Mouse (Mus musculus) forebrain, postnatal 0 days (tissue): ENCODE measurements around the gene Vps45. TPM values are rescaled to one million over a fixed set of nuclear protein-coding genes. Genes with fewer than 3 reads are reported as not detected.

Experiments used
- ATAC-seq: fragments of 200-750 bp; cut with Nextera tagmentation; 2 replicates; pipeline ENCODE4 v1.8.0; 2017; ENCODE audit warnings: mild to moderate bottlenecking, moderate library complexity
- DNase-seq: peaks from one replicate; pipeline ENCODE4 v3.0.0-alpha.2; 2015
- H3K27ac ChIP-seq: fragments of 300-500 bp; sonication (generic); 2 replicates; pipeline ENCODE4 v1.5.1; 2014; ENCODE audit warnings: low read depth, mild to moderate bottlenecking, antibody characterized with exemption, low read length, moderate library complexity, mixed read lengths
- H3K27me3 ChIP-seq: fragments of 300-500 bp; sonication (generic); 2 replicates; pipeline ENCODE4 v1.6.1; 2014; ENCODE audit warnings: mild to moderate bottlenecking, low read length, mixed read lengths; ENCODE audit not compliant: insufficient read depth
- H3K36me3 ChIP-seq: fragments of 300-500 bp; sonication (generic); 2 replicates; pipeline ENCODE4 v1.6.1; 2014; ENCODE audit warnings: mild to moderate bottlenecking, moderate library complexity; ENCODE audit not compliant: insufficient read depth
- H3K4me1 ChIP-seq: fragments of 300-500 bp; sonication (generic); 2 replicates; pipeline ENCODE4 v1.6.1; 2014; ENCODE audit warnings: antibody characterized with exemption; ENCODE audit not compliant: insufficient read depth
- H3K4me2 ChIP-seq: fragments of 300-500 bp; sonication (generic); 2 replicates; pipeline ENCODE4 v1.6.1; 2014; ENCODE audit warnings: low read depth, mild to moderate bottlenecking, moderate library complexity
- H3K4me3 ChIP-seq: fragments of 300-500 bp; sonication (generic); 2 replicates; pipeline ENCODE4 v1.5.1; 2014; ENCODE audit warnings: low read depth, low read length, mixed read lengths
- H3K9ac ChIP-seq: fragments of 300-500 bp; sonication (generic); 2 replicates; pipeline ENCODE4 v1.6.1; 2014; ENCODE audit warnings: mild to moderate bottlenecking
- H3K9me3 ChIP-seq: fragments of 300-500 bp; sonication (generic); 2 replicates; pipeline ENCODE4 v1.6.1; 2016; ENCODE audit warnings: low read length
- CTCF ChIP-seq: sonication (generic); IDR thresholded peaks from 2 replicates; pipeline ENCODE4 v1.5.1; 2016; ENCODE audit warnings: antibody characterized with exemption, control low read depth, low read depth
- WGBS: fragments of 180-500 bp; shearing (Covaris S2); extraction: QIAGEN DNeasy Blood & Tissue Kit; methylation state at CpG from one replicate; pipeline ENCODE4 v1.1.7; 2014; 5-methylcytosine and 5-hydroxymethylcytosine counted together
- polyA plus RNA-seq: library from polyadenylated mRNA; unstranded; fragments of >200 nt; fragmentation: Nextera tagmentation; extraction: Ambion mirVana; gene quantifications from 2 replicates; pipeline ENCODE4 v1.2.1, GENCODE M21; 2015
- total RNA-seq: library from RNA; depleted of rRNA; stranded (reverse); fragments of >200 nt; gene quantifications from 2 replicates; pipeline ENCODE4 v1.2.3, GENCODE M21; 2014

Gene Vps45
- total and polyA plus RNA-seq, 2 experiments from 2014 or later = 60.5 to 65.1 TPM

GRCm38 (mm10) chr3:96065754-96066375 lies 7.6 kb upstream of the Vps45 start:
- WGBS = 41% methylated on average over 20 of the region's 20 CpGs
- Histone ChIP-seq H3K36me3 (no peaks in the 10 kb centered on the region), H3K27me3 (no peaks in the 10 kb centered on the region), H3K4me3 (0 out of 2 replicates have a peak overlapping the region, but pooled peaks have one; percentile 8), H3K27ac (no peak overlapping the region), H3K9ac (no peak overlapping the region), H3K4me1 (no peaks in the 10 kb centered on the region), H3K9me3 (no peaks in the 10 kb centered on the region), H3K4me2 (peak overlapping the region; percentile 27)
- DNase-seq (peak; percentile 83), ATAC-seq (peak; percentile 72)
- peak; percentile 63 for TF ChIP-seq CTCF

DNA sequence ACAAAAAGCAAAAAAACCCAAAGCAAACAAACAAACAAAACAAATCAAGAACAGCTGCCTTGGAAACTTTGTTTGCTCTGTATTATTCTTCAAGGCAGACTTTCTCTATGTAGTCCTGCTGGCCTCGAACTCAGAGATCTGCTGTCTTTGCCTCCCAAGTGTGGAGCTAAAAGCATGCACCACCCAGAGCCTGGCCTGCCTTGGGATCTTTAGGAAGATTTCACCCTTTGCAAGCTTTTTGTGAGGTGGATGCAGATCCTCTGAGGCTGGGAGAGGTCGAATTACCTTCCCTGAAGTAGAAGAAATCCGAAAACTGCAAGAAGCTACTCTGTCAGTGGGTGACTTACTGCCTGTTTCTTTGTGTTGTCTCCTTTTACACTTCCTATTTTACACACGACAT lies 6.9 kb upstream of the Vps45 start:
- 47% methylated on average over 4 of the region's 4 CpGs for WGBS
- no peaks in the 10 kb centered on the region for H3K4me1 ChIP-seq
- no peak overlapping the region for H3K4me2 ChIP-seq
- H3K9ac ChIP-seq = no peak overlapping the region
- H3K27me3 ChIP-seq = no peaks in the 10 kb centered on the region
- H3K27ac ChIP-seq = no peak overlapping the region
- TF ChIP-seq CTCF = no peak
- H3K4me3 ChIP-seq = no peak overlapping the region
- H3K36me3 ChIP-seq = no peaks in the 10 kb centered on the region
- H3K9me3 ChIP-seq = no peaks in the 10 kb centered on the region
- DNase-seq (no peak), ATAC-seq (no peak)

- no peak for ATAC-seq
- 86% methylated on average over 3 of the region's 3 CpGs for WGBS
- H3K36me3 ChIP-seq = no peaks in the 10 kb centered on the region
These were observed 6.0 kb upstream of the Vps45 start for GRCm38 (mm10) chr3:96064217-96064616.

DNA sequence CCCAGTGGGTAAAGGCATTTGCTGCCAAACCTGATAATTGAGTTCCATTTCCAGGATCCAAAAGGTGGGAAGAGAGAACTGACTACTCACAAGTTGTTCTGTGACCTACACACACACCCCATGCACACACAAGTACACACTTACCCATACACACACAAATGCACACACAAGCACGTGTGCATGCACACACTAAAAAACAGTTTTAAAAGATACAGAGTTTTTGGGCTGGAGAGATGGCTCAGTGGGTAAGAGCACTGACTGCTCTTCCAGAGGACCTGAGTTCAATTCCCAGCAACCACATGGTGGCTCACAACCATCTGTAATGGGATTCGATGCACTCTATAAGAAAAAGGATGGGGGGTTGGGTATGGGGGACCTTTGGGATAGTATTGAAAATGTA lies 5.0 kb upstream of the Vps45 start:
- DNase-seq (no peak), ATAC-seq (no peak)
- H3K9ac ChIP-seq = no peak overlapping the region
- WGBS = 73% methylated on average over 2 of the region's 2 CpGs
- no peaks in the 10 kb centered on the region for H3K9me3 ChIP-seq
- H3K4me3 ChIP-seq = no peak overlapping the region
- H3K4me2 ChIP-seq = no peak overlapping the region
- no peaks in the 10 kb centered on the region for H3K27me3 ChIP-seq
- H3K36me3 ChIP-seq = no peaks in the 10 kb centered on the region
- TF ChIP-seq CTCF = no peak
- H3K4me1 ChIP-seq = no peaks in the 10 kb centered on the region
- H3K27ac ChIP-seq = no peak overlapping the region

More at GRCm38 (mm10) chr3:96064217-96064616, 6.0 kb upstream of the Vps45 start:
- no peak for DNase-seq
- no peak for TF ChIP-seq CTCF
- no peaks in the 10 kb centered on the region for H3K27me3 ChIP-seq
- H3K4me3 ChIP-seq = no peak overlapping the region
- H3K27ac ChIP-seq = no peak overlapping the region
- no peak overlapping the region for H3K4me2 ChIP-seq
- H3K9ac ChIP-seq = no peak overlapping the region
- H3K9me3 ChIP-seq = no peaks in the 10 kb centered on the region
- H3K4me1 ChIP-seq = no peaks in the 10 kb centered on the region

- no peak overlapping the region for H3K4me2 ChIP-seq
- no peak overlapping the region for H3K27ac ChIP-seq
- WGBS = 90% methylated on average over 1 of the region's 1 CpGs
- H3K4me1 ChIP-seq = peaks cover 11% of the 10 kb centered on the region; the same call in 1 of the 2 replicates
- no peak overlapping the region for H3K9ac ChIP-seq
- no peak for TF ChIP-seq CTCF
- DNase-seq (no peak), ATAC-seq (no peak)
- H3K36me3 ChIP-seq = no peaks in the 10 kb centered on the region
- H3K9me3 ChIP-seq = no peaks in the 10 kb centered on the region
- no peak overlapping the region for H3K4me3 ChIP-seq
- no peaks in the 10 kb centered on the region for H3K27me3 ChIP-seq
These were observed 1.9 kb upstream of the Vps45 start for GRCm38 (mm10) chr3:96060146-96060545.

GRCm38 (mm10) chr3:96057747-96058204 lies 490 bp downstream of the Vps45 start:
- 5% methylated on average over 26 of the region's 26 CpGs for WGBS
- H3K27ac ChIP-seq = peak overlapping the region; percentile 90
- H3K9ac ChIP-seq = peak overlapping the region; percentile 67
- DNase-seq (peak; percentile 93), ATAC-seq (peak; percentile 98)
- peak overlapping the region; percentile 80 for H3K4me2 ChIP-seq
- TF ChIP-seq CTCF = peak; percentile 16; the same call in 1 of the 2 replicates
- H3K9me3 ChIP-seq = no peaks in the 10 kb centered on the region
- H3K36me3 ChIP-seq = peaks cover 4% of the 10 kb centered on the region; the same call in 1 of the 2 replicates
- no peaks in the 10 kb centered on the region for H3K27me3 ChIP-seq
- peaks cover 11% of the 10 kb centered on the region; the same call in 1 of the 2 replicates for H3K4me1 ChIP-seq
- peak overlapping the region; percentile 61 for H3K4me3 ChIP-seq

DNA sequence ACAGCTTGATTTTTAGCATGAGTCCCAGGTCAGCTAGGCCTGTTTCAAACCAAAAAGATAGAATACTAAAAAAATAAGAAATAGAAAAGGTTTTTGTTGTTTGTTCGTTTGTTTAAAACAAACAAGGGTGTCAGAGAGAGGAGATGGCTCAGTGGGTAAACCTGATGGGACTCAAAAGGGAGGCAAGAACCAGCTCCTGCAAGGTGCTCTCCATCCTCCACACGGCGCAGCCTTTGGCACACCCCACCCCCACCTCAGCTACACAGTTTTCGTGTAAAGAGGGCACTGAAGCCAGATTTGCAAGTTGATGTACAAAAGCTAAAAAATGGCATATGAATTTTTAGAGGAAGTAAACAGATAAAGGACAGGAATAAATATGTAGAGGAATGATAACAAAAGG lies 2.2 kb downstream of the Vps45 start:
- DNase-seq (no peak), ATAC-seq (no peak)
- 85% methylated on average over 4 of the region's 4 CpGs for WGBS
- H3K9ac ChIP-seq = no peak overlapping the region
- H3K27ac ChIP-seq = no peak overlapping the region
- peaks cover 11% of the 10 kb centered on the region; the same call in 1 of the 2 replicates for H3K4me1 ChIP-seq
- H3K4me2 ChIP-seq = no peak overlapping the region
- H3K9me3 ChIP-seq = no peaks in the 10 kb centered on the region
- no peak overlapping the region for H3K4me3 ChIP-seq
- no peaks in the 10 kb centered on the region for H3K27me3 ChIP-seq
- no peak for TF ChIP-seq CTCF
- peaks cover 4% of the 10 kb centered on the region; the same call in 1 of the 2 replicates for H3K36me3 ChIP-seq
